Mouse (Mus musculus) heart, embryonic 11.5 days (tissue): ENCODE data around the gene Gbp7. TPM values are rescaled to one million over a fixed set of nuclear protein-coding genes. Genes with fewer than 3 reads are reported as not detected.
"Not testable (repeated sequence)": the region's sequence is repeated elsewhere in the genome, so short reads cannot be mapped to it uniquely, and the experiment has no call there.

Source experiments
- ATAC-seq: fragments of 200-750 bp; cut with Nextera tagmentation; replicated peaks from 2 replicates; pipeline ENCODE4 v1.8.0; 2017; ENCODE audit warnings: moderate library complexity; ENCODE audit not compliant: insufficient number of reproducible peaks, low FRiP score, low TSS enrichment
- H3K27ac ChIP-seq: fragments of 300-500 bp; sonication (generic); 2 replicates; pipeline ENCODE4 v1.5.1; 2014; ENCODE audit warnings: mild to moderate bottlenecking, low read depth, low read length
- H3K27me3 ChIP-seq: fragments of 300-500 bp; sonication (generic); 2 replicates; pipeline ENCODE4 v1.6.1; 2014; ENCODE audit warnings: mild to moderate bottlenecking, low read length, mixed read lengths; ENCODE audit not compliant: control insufficient read depth, insufficient read depth
- H3K36me3 ChIP-seq: fragments of 300-500 bp; sonication (generic); 2 replicates; pipeline ENCODE4 v1.6.1; 2014; ENCODE audit warnings: mild to moderate bottlenecking, low read length, moderate library complexity, mixed read lengths; ENCODE audit not compliant: control insufficient read depth, insufficient read depth
- H3K4me1 ChIP-seq: fragments of 300-500 bp; sonication (generic); 2 replicates; pipeline ENCODE4 v1.6.1; 2014; ENCODE audit warnings: low read length; ENCODE audit not compliant: control insufficient read depth, insufficient read depth
- H3K4me2 ChIP-seq: fragments of 300-500 bp; sonication (generic); 2 replicates; pipeline ENCODE4 v1.6.1; 2014; ENCODE audit warnings: mild to moderate bottlenecking, moderate library complexity
- H3K4me3 ChIP-seq: fragments of 300-500 bp; sonication (generic); 2 replicates; pipeline ENCODE4 v1.5.1; 2014; ENCODE audit warnings: low read depth, low read length
- H3K9ac ChIP-seq: fragments of 300-500 bp; sonication (generic); 2 replicates; pipeline ENCODE4 v1.6.1; 2014; ENCODE audit warnings: mild to moderate bottlenecking, low read depth, low read length, moderate library complexity
- H3K9me3 ChIP-seq: fragments of 300-500 bp; sonication (generic); replicated peaks from 2 replicates; pipeline ENCODE4 v1.6.1; 2016; ENCODE audit warnings: low read length; ENCODE audit not compliant: control insufficient read depth
- WGBS: fragments of 180-500 bp; shearing (Covaris S2); extraction: QIAGEN DNeasy Blood & Tissue Kit; methylation state at CpG from one replicate; pipeline ENCODE4 v1.1.7; 2014; ENCODE audit not compliant: insufficient replicate concordance; 5-methylcytosine and 5-hydroxymethylcytosine counted together
- polyA plus RNA-seq: library from polyadenylated mRNA; unstranded; fragments of >200 nt; fragmentation: Nextera tagmentation; extraction: Ambion mirVana; gene quantifications from 2 replicates; pipeline ENCODE4 v1.2.1, GENCODE M21; 2014

The Gbp7 gene
- polyA plus RNA-seq, 1 experiment from 2014 or later = 1.1 TPM

DNA sequence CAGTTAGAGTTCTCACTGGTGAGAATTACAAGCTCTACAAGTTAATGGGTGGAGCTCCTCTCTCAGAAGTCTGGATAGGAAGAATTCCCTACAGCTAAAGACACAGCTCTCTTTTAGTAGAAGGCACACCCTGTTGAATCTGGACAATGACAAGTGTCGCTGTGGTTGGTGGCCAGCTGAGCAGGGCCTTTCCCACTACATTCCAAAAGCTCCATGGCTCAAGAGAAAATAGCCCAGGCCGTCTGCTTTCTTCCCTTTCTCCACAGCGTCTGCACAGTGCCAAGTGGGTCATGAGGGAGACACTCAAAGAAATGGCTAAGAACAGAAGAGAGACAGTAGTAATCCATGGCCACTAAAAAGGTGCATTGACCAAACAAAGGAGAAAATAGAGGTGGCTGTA lies 2.0 kb upstream of the Gbp7 start:
- Histone ChIP-seq H3K9ac (no peak overlapping the region), H3K4me3 (no peak overlapping the region), H3K9me3 (no peaks in the 10 kb centered on the region), H3K4me2 (no peak overlapping the region), H3K27me3 (no peaks in the 10 kb centered on the region), H3K36me3 (no peaks in the 10 kb centered on the region), H3K4me1 (no peaks in the 10 kb centered on the region), H3K27ac (no peak overlapping the region)
- 73% methylated on average over 3 of the region's 3 CpGs for WGBS
- ATAC-seq = no peak

DNA sequence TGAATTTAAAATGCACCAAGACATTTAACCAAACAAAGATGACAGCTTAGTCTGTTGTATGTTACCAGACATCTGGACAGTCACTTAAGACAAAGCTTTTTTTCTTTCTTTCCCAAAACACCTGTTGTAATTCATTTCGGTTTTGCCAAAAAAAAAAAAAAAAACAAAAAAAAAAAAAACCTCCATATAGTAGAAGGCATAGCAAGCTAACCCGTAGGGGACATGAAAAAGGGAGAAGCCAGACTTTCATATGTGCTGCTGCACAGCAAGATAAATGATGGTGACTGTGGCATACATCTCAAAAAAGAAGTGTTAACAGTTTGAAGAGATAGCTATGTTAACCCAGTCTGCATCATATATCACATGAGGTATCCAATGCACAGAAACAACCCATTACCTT lies 545 bp upstream of the Gbp7 start:
- no peak for ATAC-seq
- H3K27ac ChIP-seq = no peak overlapping the region
- H3K9ac ChIP-seq = no peak overlapping the region
- H3K4me2 ChIP-seq = peak overlapping the region; percentile 69
- H3K9me3 ChIP-seq = no peaks in the 10 kb centered on the region
- H3K36me3 ChIP-seq = no peaks in the 10 kb centered on the region
- peak overlapping the region; percentile 70 for H3K4me3 ChIP-seq
- no peaks in the 10 kb centered on the region for H3K27me3 ChIP-seq
- WGBS = 63% methylated on average over 2 of the region's 2 CpGs
- no peaks in the 10 kb centered on the region for H3K4me1 ChIP-seq

DNA sequence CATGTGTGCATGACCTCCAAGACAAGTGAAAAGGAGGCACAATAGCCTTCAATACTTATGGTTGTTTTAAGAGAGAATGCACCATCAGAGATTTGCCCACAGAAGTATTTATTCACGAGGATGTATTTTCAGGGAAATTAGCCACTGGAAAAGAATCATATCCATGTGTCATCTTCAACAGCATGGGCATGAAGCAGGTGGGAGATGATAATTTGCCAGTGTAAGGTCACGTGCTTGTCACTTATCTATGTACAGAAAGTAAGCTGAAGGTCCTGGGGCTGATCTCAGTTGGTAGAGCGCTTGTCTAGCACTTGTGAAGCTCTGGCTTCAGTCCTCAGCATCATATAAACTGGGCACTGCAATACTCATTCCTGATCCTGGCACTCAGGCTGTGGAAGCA lies 1.5 kb downstream of the Gbp7 start:
- WGBS = 74% methylated on average over 3 of the region's 3 CpGs
- H3K27ac ChIP-seq = no peak overlapping the region
- H3K36me3 ChIP-seq = no peaks in the 10 kb centered on the region
- no peak overlapping the region for H3K9ac ChIP-seq
- ATAC-seq = no peak
- no peaks in the 10 kb centered on the region for H3K9me3 ChIP-seq
- H3K4me1 ChIP-seq = no peaks in the 10 kb centered on the region
- no peaks in the 10 kb centered on the region for H3K27me3 ChIP-seq
- no peak overlapping the region for H3K4me3 ChIP-seq
- no peak overlapping the region for H3K4me2 ChIP-seq

DNA sequence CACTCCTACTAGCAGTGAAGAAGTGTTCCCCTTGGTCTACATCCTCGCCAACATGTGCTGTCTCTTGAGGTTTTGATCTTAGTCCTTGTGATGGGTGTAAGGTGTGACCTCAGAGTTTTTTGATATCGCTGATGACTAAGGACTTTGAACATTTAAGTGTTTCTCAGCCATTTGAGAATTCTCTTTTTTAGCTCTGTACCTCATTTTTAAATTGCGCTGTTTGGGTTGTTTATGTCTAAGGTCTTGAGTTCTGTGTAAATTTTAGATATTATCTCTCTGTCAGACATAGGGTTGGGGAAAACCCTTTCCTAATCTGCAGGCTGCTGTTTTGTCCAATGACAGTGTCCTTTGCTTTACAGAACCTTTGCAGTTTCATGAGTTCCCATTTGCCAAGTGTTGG lies 3.0 kb downstream of the Gbp7 start:
- Histone ChIP-seq H3K4me3 (no peak overlapping the region), H3K9ac (no peak overlapping the region), H3K4me2 (no peak overlapping the region), H3K36me3 (no peaks in the 10 kb centered on the region), H3K27ac (no peak overlapping the region), H3K4me1 (no peaks in the 10 kb centered on the region), H3K27me3 (no peaks in the 10 kb centered on the region), H3K9me3 (no peaks in the 10 kb centered on the region)
- 75% methylated on average over 3 of the region's 3 CpGs for WGBS
- no peak for ATAC-seq

DNA sequence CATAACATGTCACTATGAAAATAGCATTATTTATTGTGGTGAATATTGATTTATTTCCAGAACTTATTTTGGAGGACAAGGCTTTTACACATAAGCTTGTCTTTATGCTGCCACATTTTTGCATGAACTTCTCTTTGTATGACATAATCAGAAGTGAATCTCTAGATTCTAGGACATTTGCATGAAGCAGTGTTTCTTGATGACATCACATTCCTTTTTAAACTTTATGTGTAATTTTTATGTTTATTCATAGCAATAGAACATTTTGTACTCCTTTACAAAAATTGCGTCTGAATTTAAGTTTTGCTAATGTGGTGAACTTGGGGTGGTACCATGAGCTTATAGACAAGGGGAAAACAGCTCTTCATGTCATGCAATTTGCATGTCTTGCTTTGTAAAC lies 5.5 kb downstream of the Gbp7 start:
- Histone ChIP-seq H3K9me3 (no peaks in the 10 kb centered on the region), H3K27me3 (no peaks in the 10 kb centered on the region), H3K27ac (no peak overlapping the region), H3K4me1 (no peaks in the 10 kb centered on the region), H3K36me3 (no peaks in the 10 kb centered on the region), H3K4me2 (no peak overlapping the region), H3K9ac (no peak overlapping the region), H3K4me3 (no peak overlapping the region)
- no peak for ATAC-seq
- 59% methylated on average over 1 of the region's 1 CpGs for WGBS

DNA sequence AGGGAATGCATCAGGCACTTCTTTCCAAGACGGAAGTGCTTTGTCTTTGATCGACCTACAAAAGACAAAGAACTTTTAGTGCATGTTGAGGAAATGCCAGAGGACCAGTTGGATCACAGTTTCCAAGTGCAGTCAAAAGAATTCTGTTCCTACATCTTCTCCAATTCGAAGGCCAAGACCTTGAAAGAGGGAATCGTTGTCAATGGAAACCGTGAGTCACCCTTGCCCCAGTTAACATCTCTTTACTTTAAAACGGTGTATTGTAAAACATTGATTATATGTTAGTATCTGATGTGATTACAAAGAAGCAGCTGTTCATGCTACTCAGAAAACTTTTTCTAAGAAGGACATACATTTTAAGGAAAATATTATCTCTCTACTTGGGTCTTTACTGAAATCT lies 11.2 kb downstream of the Gbp7 start:
- H3K4me2 ChIP-seq = no peak overlapping the region
- no peaks in the 10 kb centered on the region for H3K4me1 ChIP-seq
- WGBS = 78% methylated on average over 6 of the region's 6 CpGs
- H3K36me3 ChIP-seq = no peaks in the 10 kb centered on the region
- no peak for ATAC-seq
- no peak overlapping the region for H3K4me3 ChIP-seq
- H3K27ac ChIP-seq = no peak overlapping the region
- no peaks in the 10 kb centered on the region for H3K27me3 ChIP-seq
- no peaks in the 10 kb centered on the region for H3K9me3 ChIP-seq
- H3K9ac ChIP-seq = no peak overlapping the region

DNA sequence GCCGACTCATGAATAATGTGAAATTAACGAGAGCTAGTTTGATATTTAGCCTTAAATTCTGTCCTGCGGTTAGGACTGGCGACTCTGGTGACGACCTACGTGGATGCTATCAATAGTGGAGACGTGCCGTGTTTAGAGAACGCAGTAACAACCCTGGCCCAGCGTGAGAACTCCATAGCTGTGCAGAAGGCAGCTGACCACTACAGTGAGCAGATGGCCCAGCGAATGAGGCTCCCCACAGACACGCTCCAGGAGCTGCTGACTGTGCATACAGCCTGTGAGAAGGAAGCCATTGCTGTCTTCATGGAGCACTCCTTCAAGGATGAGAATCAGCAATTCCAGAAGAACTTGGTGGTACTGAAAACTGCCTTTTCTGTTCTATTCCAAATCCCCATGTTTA lies 12.6 kb downstream of the Gbp7 start:
- not testable (repeated sequence) for H3K9me3 ChIP-seq, H3K4me1 ChIP-seq, H3K4me3 ChIP-seq, H3K27me3 ChIP-seq, H3K27ac ChIP-seq, ATAC-seq, H3K36me3 ChIP-seq, H3K9ac ChIP-seq, H3K4me2 ChIP-seq
- 84% methylated on average over 12 of the region's 12 CpGs for WGBS

DNA sequence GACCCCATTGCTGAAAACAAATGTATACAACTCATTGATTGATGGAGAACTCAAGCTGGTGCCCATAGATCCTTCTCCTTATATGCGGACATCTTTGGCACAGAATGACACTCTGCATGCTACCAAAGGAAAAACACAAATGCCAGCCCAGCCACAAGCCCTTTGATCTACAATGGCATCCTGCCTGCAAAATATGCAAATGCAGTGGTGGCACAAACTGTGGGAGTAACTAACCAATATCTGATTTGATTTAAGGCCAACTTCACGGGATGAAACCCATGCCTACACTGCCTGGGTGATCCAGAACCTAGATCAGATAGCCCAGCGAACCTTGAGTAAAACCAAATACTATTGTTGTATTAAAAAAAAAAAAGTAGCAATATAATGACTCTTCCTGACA lies 16.5 kb downstream of the Gbp7 start:
- H3K27me3 ChIP-seq = no peaks in the 10 kb centered on the region
- 75% methylated on average over 3 of the region's 3 CpGs for WGBS
- no peaks in the 10 kb centered on the region for H3K4me1 ChIP-seq
- H3K9me3 ChIP-seq = no peaks in the 10 kb centered on the region
- H3K4me3 ChIP-seq = no peak overlapping the region
- no peak overlapping the region for H3K4me2 ChIP-seq
- ATAC-seq = no peak
- H3K27ac ChIP-seq = no peak overlapping the region
- H3K36me3 ChIP-seq = no peaks in the 10 kb centered on the region
- no peak overlapping the region for H3K9ac ChIP-seq

DNA sequence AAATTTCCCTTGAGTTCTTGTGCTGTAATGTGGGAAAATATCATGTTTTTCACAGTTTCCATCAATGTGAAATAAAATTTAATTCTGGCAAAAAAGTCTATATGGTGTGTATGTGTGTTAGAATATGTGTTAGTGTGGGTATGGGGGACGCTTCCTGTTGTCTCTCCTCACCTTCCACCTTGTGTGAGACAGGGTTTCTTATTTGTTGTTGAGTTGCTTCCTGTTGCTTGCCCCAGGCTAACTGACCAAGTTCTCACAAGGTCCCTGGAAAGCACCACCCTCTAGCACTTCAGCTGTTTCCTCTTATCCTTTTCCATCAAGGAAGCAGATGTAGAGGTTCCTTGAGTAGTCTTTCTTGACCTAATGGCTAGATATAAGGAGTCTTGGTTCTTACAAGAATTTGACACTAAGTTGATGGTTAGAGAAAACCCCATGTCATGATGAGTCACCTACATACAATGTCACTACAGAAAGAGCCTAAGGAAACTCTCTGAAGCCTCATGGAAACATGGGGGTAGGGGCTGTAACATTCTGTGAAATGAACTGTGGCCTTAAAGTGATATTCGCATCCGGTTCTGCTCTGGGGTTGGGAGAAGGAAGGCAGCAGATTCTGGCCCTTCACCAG lies 20.0 kb downstream of the Gbp7 start:
- Histone ChIP-seq H3K4me2 (no peak overlapping the region), H3K27me3 (no peaks in the 10 kb centered on the region), H3K4me1 (no peaks in the 10 kb centered on the region), H3K36me3 (no peaks in the 10 kb centered on the region), H3K27ac (no peak overlapping the region), H3K4me3 (no peak overlapping the region), H3K9ac (no peak overlapping the region), H3K9me3 (no peaks in the 10 kb centered on the region)
- ATAC-seq = no peak
- 81% methylated on average over 3 of the region's 3 CpGs for WGBS
